Mouse (Mus musculus): ENCODE measurements around the gene Ppp1r10.

Ppp1r10 gene

GRCm38 (mm10) chr17:35916297-35917142 lies at the start of gene Ppp1r10, which contains the start of gene Mrps18b:
Ppp1r10 (plus strand) TSS chr17:35916434.
Mrps18b (minus strand) TSS chr17:35916389.
- DNase-seq (ENCODE audit: low spot score) = peak; percentile 99

DNA sequence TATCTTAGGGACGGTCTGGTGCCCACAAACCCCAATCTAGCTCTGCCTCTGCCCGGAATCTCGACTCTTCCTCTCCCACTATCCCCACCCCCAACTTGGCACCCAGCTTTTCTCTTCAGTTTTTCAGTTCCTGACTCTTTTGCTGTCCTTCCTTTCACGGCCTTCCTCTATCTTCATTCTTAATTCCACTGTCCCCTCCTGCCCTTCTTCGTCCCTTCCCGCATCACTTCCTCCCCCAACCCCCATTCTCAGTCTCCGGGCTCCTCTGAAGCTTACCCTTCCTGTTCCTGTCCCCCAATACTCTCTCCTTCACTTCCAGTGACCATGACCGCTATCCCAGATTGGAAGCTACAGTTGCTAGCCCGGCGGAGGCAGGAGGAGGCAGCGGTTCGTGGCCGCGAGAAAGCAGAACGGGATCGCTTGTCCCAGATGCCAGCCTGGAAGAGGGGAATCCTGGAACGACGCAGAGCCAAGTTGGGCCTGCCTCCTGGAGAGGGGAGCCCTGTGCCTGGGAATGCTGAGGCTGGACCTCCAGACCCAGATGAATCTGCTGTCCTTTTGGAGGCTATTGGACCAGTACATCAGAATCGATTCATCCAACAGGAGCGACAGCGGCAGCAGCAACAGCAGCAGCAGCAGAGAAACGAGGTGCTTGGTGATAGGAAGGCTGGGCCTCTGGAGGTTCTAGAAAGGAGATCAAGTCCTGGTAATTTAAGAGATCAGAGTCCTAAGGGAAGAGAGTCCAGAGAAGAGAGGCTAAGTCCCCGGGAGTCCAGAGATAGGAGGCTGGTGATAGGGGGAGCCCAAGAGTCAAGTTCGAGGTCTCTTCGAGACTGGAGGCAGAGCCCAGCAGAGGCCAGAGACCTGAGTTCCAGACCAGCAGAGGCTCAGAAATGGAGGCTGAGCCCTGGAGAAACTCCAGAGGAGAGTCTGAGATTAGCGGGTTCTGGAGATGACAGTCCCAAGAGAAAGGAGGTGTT lies 49.0 kb upstream of the Ppp1r10 start:
- DNase-seq (ENCODE audit: low spot score) = peak; percentile 72

DNA sequence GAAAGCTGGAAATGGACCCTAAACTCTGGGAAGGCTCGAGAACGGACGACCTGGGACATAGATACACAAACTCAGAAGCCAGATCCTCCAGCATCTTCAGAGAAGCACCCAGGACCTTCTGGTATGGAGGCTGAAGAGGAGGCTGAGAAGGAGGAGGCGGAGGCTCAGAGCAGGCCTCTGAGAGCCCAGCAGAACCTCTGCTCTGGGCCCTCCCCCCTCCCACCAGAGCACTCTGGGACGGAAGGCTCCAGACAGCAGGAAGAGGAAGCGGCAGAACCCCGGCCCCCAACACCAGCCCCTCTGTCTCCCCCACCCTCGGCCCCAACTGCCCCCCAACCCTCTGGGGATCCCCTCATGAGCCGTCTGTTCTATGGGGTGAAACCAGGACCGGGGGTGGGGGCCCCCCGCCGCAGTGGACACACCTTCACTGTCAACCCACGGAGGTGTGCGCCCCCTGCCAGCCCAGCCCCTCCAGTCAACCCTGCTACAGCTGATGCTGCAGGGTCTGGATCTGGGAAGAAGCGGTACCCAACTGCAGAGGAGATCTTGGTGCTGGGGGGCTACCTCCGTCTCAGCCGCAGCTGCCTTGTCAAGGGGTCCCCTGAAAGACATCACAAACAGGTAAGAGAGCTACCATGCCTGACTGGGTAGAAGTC lies 47.9 kb upstream of the Ppp1r10 start:
- DNase-seq (ENCODE audit: low spot score) = peak; percentile 33

- peak; percentile 29 for DNase-seq (ENCODE audit: low spot score)
These were observed 47.3 kb upstream of the Ppp1r10 start for GRCm38 (mm10) chr17:35868961-35869345.

GRCm38 (mm10) chr17:35869346-35870067 lies 46.7 kb upstream of the Ppp1r10 start:
- DNase-seq (ENCODE audit: low spot score) = peak; percentile 85

- DNase-seq (ENCODE audit: low spot score) = no peak
These were observed 45.9 kb upstream of the Ppp1r10 start for GRCm38 (mm10) chr17:35870151-35870883.

- DNase-seq (ENCODE audit: low spot score) = peak; percentile 49
These were observed 45.1 kb upstream of the Ppp1r10 start for GRCm38 (mm10) chr17:35870884-35871696.

DNA sequence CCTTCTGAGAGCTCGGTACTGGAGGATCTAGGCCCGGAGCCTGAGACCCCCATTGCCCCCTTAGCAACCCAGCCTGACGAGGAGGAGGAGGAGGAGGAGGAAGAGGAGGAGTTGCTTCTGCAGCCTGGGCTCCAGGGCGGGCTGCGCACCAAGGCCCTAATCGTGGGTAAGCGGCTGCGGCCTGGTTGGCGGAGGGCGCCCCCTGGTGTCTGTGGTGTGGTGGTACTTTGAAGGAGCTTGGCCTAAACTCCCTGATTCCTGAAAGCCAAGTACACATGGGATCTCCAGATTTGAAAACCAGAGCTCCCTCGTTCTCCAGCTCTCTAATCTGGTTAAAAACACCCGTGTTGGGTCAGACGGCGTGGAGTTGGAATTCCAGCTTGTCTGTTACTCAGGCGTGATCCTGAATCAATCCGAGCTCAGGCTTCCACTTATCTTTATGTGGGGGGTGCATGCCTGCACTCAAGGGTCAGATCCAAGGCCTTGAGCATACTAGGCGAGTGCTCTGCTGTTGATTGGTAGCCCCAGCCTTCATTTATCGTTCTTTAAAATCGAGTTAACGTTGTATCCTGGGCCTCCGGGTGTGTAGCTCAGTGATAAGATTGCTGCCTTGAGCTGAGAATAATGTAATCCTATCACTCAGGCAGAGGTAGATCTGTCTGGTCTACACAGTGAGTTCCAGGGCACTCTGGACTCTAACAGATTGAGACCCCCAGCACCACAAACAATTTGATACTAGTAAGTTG lies 42.3 kb upstream of the Ppp1r10 start:
- peak; percentile 83 for DNase-seq (ENCODE audit: low spot score)

DNA sequence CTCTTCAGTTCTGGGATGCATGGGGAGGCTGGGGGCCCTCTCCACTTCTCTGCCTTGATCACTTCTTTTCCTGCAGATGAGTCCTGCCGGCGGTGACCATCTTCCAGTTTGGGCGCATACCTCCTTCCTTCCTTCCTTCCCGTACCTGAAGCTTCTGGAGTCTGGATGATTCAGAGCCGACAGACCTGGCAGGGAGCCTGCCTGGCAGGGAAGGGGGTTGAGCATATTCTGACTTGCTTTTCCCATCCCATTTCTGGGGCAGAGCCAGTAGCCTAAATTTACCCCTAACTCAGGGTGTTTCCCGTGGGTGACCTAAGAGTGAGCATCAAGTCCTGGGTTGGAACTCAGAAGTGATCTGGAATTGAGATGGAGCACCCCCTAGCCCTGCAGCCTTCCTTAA lies 41.5 kb upstream of the Ppp1r10 start:
- no peak for DNase-seq (ENCODE audit: low spot score)

DNA sequence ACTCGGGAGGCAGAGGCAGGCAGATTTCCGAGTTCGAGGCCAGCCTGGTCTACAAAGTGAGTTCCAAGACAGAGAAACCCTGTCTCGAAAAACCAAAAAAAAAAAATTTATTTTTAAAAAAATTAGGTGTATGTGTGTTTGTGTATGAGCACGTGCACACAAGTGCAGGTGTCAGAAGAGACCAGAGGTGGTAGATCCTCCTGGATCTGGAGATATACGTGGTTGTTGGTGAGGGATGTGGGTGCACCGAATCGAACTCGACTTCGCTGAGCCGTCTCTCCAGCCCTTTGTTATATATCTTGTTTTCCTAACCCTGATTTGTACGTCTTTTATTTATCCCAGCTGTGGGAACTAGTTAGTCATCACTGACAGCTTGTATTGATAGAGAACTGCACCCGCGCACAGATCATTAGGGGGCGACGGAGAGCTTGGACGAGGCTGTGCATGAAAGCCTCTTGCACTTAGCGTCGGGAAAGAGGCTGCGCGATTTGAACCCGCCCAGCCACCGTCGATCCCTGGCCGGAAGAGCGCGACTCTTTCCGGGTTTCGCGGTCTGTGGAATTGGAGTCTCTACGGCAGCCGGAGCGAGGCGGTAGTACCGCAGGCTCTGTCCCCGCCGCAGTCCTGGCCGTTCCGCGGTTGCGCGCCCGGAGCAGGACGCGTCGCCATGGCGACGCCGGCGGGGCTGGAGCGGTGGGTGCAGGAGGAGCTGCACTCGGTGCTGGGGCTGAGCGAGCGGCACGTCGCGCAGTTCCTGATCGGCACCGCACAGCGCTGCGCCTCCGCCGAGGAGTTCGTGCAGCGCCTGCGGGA lies 36.8 kb upstream of the Ppp1r10 start, which contains the start of gene Dhx16:
Dhx16 (plus strand) TSS at position 575 of the 813 bp plus-strand sequence.
- DNase-seq (ENCODE audit: low spot score) = peak; percentile 97

DNA sequence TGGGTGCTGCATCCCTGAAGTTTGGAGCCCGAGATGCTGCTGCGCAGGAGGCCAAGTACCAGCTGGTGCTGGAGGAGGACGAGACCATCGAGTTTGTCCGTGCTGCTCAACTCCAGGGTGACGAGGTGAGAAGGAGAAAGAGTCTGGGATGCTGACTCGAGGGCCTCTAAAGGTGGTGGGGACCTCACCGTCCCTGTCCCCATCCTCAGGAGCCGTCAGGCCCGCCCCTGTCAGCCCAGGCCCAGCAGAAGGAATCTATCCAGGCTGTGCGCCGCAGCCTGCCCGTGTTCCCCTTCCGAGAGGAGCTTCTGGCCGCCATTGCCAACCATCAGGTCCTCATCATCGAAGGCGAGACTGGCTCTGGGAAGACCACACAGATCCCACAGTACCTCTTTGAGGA lies 33.3 kb upstream of the Ppp1r10 start:
- DNase-seq (ENCODE audit: low spot score) = no peak

DNA sequence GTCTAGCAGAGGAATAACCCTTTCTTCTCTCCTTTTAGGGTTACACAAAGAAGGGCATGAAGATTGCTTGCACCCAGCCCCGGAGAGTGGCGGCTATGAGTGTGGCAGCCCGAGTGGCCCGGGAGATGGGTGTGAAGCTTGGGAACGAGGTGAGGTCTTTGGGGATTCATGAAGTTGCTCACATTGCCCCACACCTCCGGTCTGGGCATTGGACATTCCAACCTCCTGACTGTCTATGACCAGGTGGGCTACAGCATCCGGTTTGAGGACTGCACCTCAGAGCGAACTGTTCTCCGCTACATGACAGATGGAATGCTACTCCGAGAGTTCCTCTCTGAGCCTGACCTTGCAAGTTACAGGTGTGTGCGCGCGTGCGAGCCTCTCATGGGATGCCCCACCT lies 32.5 kb upstream of the Ppp1r10 start:
- no peak for DNase-seq (ENCODE audit: low spot score)

DNA sequence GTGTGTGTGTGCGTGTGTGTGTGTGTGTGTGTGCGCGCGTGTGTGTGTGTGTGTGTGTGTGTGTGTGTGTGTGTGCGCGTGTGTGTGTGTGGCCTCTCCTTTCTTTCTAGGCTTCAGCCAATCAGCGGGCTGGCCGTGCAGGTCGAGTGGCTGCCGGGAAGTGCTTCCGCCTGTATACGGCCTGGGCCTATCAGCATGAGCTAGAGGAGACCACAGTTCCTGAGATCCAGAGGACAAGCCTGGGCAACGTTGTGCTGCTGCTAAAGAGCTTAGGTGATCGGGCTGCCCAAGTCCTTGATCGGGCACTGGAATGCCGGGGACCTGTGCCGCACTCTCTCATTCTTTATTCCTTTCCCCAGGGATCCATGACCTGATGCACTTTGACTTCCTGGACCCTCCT lies 28.5 kb upstream of the Ppp1r10 start:
- no peak for DNase-seq (ENCODE audit: low spot score)

GRCm38 (mm10) chr17:35896781-35897643 lies 19.2 kb upstream of the Ppp1r10 start, which contains the start of gene 2310061I04Rik:
2310061I04Rik (minus strand) TSS chr17:35897431.
- peak; percentile 95 for DNase-seq (ENCODE audit: low spot score)

- no peak for DNase-seq (ENCODE audit: low spot score)
These were observed 18.3 kb upstream of the Ppp1r10 start for GRCm38 (mm10) chr17:35897644-35898573.

GRCm38 (mm10) chr17:35900636-35901035 lies 15.6 kb upstream of the Ppp1r10 start:
- DNase-seq (ENCODE audit: low spot score) = no peak
